In the genomic region with DNA sequence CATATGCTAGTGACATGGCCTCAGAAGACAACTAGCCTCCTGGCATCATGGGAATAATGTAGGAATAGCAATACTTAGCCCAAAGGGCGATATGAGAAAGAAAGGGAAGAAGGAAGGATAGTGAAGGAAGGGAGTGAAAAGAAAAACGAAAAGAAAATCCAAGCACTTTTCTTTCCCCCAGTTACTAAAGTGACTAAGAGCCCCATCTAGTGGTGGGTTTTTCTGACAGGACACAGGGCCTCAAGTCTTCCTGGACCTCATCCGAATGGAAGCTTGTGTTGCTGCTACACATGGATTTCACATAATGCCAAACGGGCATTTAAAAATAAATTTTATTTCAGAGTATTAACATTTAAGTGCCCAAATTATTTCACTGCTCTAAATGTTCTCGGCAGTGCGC, we compare ENCODE assay signal across 9 mouse cellular contexts. TPM values are rescaled to one million over a fixed set of nuclear protein-coding genes. Genes with fewer than 3 reads are reported as not detected.
DNase-seq lines count a peak whose midpoint lies in the region; ATAC-seq lines count a peak whose summit lies in the region.
"Had no signal": no experiment of that assay in that cellular context is flagged by ENCODE, and none has a peak within 500 bp of the region (broad histone marks: within the 10 kb centered on the region; RNA-seq: fewer than 3 reads in every experiment).

No protein-coding gene starts in this region.

- 54% methylated on average over 6 of the region's 6 CpGs for WGBS in midbrain, embryonic 11.5 days
- 54% methylated on average over 6 of the region's 6 CpGs for WGBS in midbrain, embryonic 15.5 days
- WGBS in forebrain, embryonic 16.5 days: 55% methylated on average over 6 of the region's 6 CpGs

- no peak overlapping the region for H3K27ac ChIP-seq in midbrain, embryonic 11.5 days (ENCODE audit: low read depth, low read length)
- no peak overlapping the region for H3K27ac ChIP-seq in midbrain, embryonic 15.5 days
- H3K27ac ChIP-seq in forebrain, embryonic 16.5 days (ENCODE audit: low read length): no peak overlapping the region
- H3K27ac ChIP-seq: neural tube, embryonic 13.5 days had no signal

- H3K36me3 ChIP-seq in midbrain, embryonic 11.5 days (ENCODE audit: control insufficient read depth, insufficient read depth, low read length): no peaks in the 10 kb centered on the region
- H3K36me3 ChIP-seq in midbrain, embryonic 15.5 days (replicated peaks): no peaks in the 10 kb centered on the region
- H3K36me3 ChIP-seq in forebrain, embryonic 16.5 days (ENCODE audit: control insufficient read depth, insufficient read depth): no peaks in the 10 kb centered on the region

- H3K4me2 ChIP-seq in midbrain, embryonic 11.5 days: no peak overlapping the region
- H3K4me2 ChIP-seq in midbrain, embryonic 15.5 days: no peak overlapping the region
- H3K4me2 ChIP-seq in forebrain, embryonic 16.5 days (ENCODE audit: low read length): no peak overlapping the region
- H3K4me2 ChIP-seq: neural tube, embryonic 13.5 days had no signal

- no peaks in the 10 kb centered on the region for H3K27me3 ChIP-seq in midbrain, embryonic 11.5 days (ENCODE audit: control insufficient read depth, insufficient read depth, low read length)
- no peaks in the 10 kb centered on the region for H3K27me3 ChIP-seq in midbrain, embryonic 15.5 days (replicated peaks)
- no peaks in the 10 kb centered on the region for H3K27me3 ChIP-seq in forebrain, embryonic 16.5 days (replicated peaks; ENCODE audit: control insufficient read depth, insufficient read depth, low read length)
- H3K27me3 ChIP-seq: neural tube, embryonic 13.5 days had no signal

- no peaks in the 10 kb centered on the region for H3K9me3 ChIP-seq in midbrain, embryonic 11.5 days (ENCODE audit: control insufficient read depth, low read length)
- H3K9me3 ChIP-seq in midbrain, embryonic 15.5 days: no peaks in the 10 kb centered on the region
- no peaks in the 10 kb centered on the region for H3K9me3 ChIP-seq in forebrain, embryonic 16.5 days (ENCODE audit: control insufficient read depth, low read length)
- H3K9me3 ChIP-seq: neural tube, embryonic 13.5 days had no signal

- H3K4me3 ChIP-seq in midbrain, embryonic 11.5 days (ENCODE audit: low read depth, low read length): no peak overlapping the region
- H3K4me3 ChIP-seq in midbrain, embryonic 15.5 days: no peak overlapping the region
- no peak overlapping the region for H3K4me3 ChIP-seq in forebrain, embryonic 16.5 days (replicated peaks; ENCODE audit: low read length)
- H3K4me3 ChIP-seq: neural tube, embryonic 13.5 days had no signal

- ATAC-seq in midbrain, embryonic 11.5 days (ENCODE audit: low FRiP score): no peak
- ATAC-seq in midbrain, embryonic 15.5 days (replicated peaks): no peak
- peak; percentile 68; the same call in 1 of the 2 replicates for ATAC-seq in megakaryocyte, adult 5-6 weeks (ENCODE audit: poor library complexity, severe bottlenecking)
- no peak for ATAC-seq in forebrain, embryonic 16.5 days

- H3K4me1 ChIP-seq in midbrain, embryonic 11.5 days (ENCODE audit: control insufficient read depth, insufficient read depth, low read length): no peaks in the 10 kb centered on the region
- H3K4me1 ChIP-seq in midbrain, embryonic 15.5 days: no peaks in the 10 kb centered on the region
- H3K4me1 ChIP-seq in forebrain, embryonic 16.5 days (replicated peaks; ENCODE audit: control insufficient read depth, insufficient read depth, low read length): no peaks in the 10 kb centered on the region

- H3K9ac ChIP-seq in midbrain, embryonic 11.5 days (ENCODE audit: low read length): no peak overlapping the region
- no peak overlapping the region for H3K9ac ChIP-seq in midbrain, embryonic 15.5 days
- no peak overlapping the region for H3K9ac ChIP-seq in forebrain, embryonic 16.5 days (replicated peaks; ENCODE audit: low read depth, low read length)
- H3K9ac ChIP-seq: neural tube, embryonic 13.5 days had no signal

- intact Hi-C loops in gastrocnemius, postnatal 36 days (cut with DNase I): loop anchor here (5.0 kb wide), 1 partner anchor 436 kb away; a partner anchor contains a TSS
- intact Hi-C loops in gastrocnemius, postnatal 14 days (cut with DNase I; ENCODE audit: low total_unique reads): no loop called here

- DNase-seq in gastrocnemius, adult 18-20 months (ENCODE audit: low spot score): peak; percentile 55
- no peak for DNase-seq in gastrocnemius, postnatal 36 days
- peak; percentile 78 for DNase-seq in midbrain, embryonic 11.5 days (ENCODE audit: low spot score, missing footprints)
- DNase-seq in T-cell, adult 2 months (ENCODE audit: low spot score): peak; percentile 14
- DNase-seq in gastrocnemius, postnatal 14 days: peak; percentile 15

RNA-seq across cellular contexts. Expression of a gene that starts 14.4 kb away (rescaled TPM):
- 10 to 100 TPM; 12.8 to 14.5 TPM for total RNA-seq in gastrocnemius, adult 18-20 months (2021)
- 10 to 100 TPM; 13.8 to 15.4 TPM for total RNA-seq in gastrocnemius, postnatal 36 days (2021)
- polyA plus RNA-seq in midbrain, embryonic 11.5 days (2014; fragmentation: Nextera tagmentation; extraction: Ambion mirVana): 36.5 and 41.8 TPM in 2 replicates
- polyA plus RNA-seq in midbrain, embryonic 15.5 days (2015; fragmentation: Nextera tagmentation; extraction: Ambion mirVana): 21.0 and 21.4 TPM in 2 replicates
- 10 to 100 TPM; 13.2 to 23.0 TPM for total RNA-seq in gastrocnemius, postnatal 14 days (2021)
- 1.7 and 2.6 TPM in 2 replicates for total RNA-seq in megakaryocyte, adult 5-6 weeks (2015)
- total RNA-seq in megakaryocyte, adult 5-6 weeks (2017): 0.95 and 1.1 TPM in 2 replicates
- polyA plus RNA-seq in forebrain, embryonic 16.5 days (2015; fragmentation: Nextera tagmentation; extraction: Ambion mirVana): 17.7 and 19.4 TPM in 2 replicates

RNA-seq across cellular contexts. Expression of a gene that starts 14.5 kb away (rescaled TPM):
- total RNA-seq in gastrocnemius, adult 18-20 months (2021): 10 to 100 TPM; 22.1 to 23.6 TPM
- total RNA-seq in gastrocnemius, postnatal 36 days (2021): 10 to 100 TPM; 21.5 to 21.8 TPM
- polyA plus RNA-seq in midbrain, embryonic 11.5 days (2014; fragmentation: Nextera tagmentation; extraction: Ambion mirVana): 24.6 and 26.4 TPM in 2 replicates
- 42.2 and 45.3 TPM in 2 replicates for polyA plus RNA-seq in midbrain, embryonic 15.5 days (2015; fragmentation: Nextera tagmentation; extraction: Ambion mirVana)
- total RNA-seq in gastrocnemius, postnatal 14 days (2021): 10 to 100 TPM; 21.9 to 26.3 TPM
- 18.5 and 22.2 TPM in 2 replicates for total RNA-seq in megakaryocyte, adult 5-6 weeks (2015)
- total RNA-seq in megakaryocyte, adult 5-6 weeks (2017): 6.4 and 11.7 TPM in 2 replicates
- 34.3 and 37.3 TPM in 2 replicates for polyA plus RNA-seq in forebrain, embryonic 16.5 days (2015; fragmentation: Nextera tagmentation; extraction: Ambion mirVana)

Comparison
In these comparisons a context has a peak if more than half of its experiments do, and no peak if none do; other contexts are left out.
1. DNase-seq: peak in gastrocnemius, adult 18-20 months (single experiment), midbrain, embryonic 11.5 days (single experiment), T-cell, adult 2 months (single experiment) and gastrocnemius, postnatal 14 days (single experiment); none in gastrocnemius, postnatal 36 days (0 of 2).